Mouse (Mus musculus) ES-E14 (cell line): ENCODE results near the gene Ppard. TPM values are rescaled to one million over a fixed set of nuclear protein-coding genes. Genes with fewer than 3 reads are reported as not detected.

Experiments
- DNase-seq: peaks from one replicate; pipeline ENCODE4 v3.0.0-alpha.2; 2013; ENCODE audit warnings: low read depth, low spot score
- H3K27ac ChIP-seq: 2 replicates; pipeline ENCODE4 v1.5.1; 2012; ENCODE audit warnings: low read depth, mild to moderate bottlenecking, low read length, moderate library complexity, mixed read lengths; ENCODE audit not compliant: poor library complexity, insufficient read depth, severe bottlenecking
- H3K36me3 ChIP-seq: 2 replicates; pipeline ENCODE4 v1.6.1; 2012; ENCODE audit warnings: mild to moderate bottlenecking, low read length, moderate library complexity, mixed read lengths; ENCODE audit not compliant: control insufficient read depth, poor library complexity, insufficient read depth, severe bottlenecking
- H3K4me1 ChIP-seq, 2 experiments: fragments of 150-350 bp in 1 of 2; sonication (generic) in 1 of 2; 2 replicates each; pipeline ENCODE4 v1.6.1; 2012; ENCODE audit warnings: low read length in 2 of 2, mild to moderate bottlenecking in 1 of 2, mixed read lengths in 1 of 2; ENCODE audit not compliant: control insufficient read depth in 2 of 2, insufficient read depth in 2 of 2, poor library complexity in 1 of 2
- H3K4me3 ChIP-seq, 2 experiments: fragments of 150-350 bp in 1 of 2; sonication (generic) in 1 of 2; 2 replicates each; pipeline ENCODE4 v1.5.1; 2012; ENCODE audit warnings: low read length in 2 of 2, low read depth in 1 of 2, mild to moderate bottlenecking in 1 of 2, mixed read lengths in 1 of 2; ENCODE audit not compliant: insufficient read depth in 1 of 2, poor library complexity in 1 of 2, severe bottlenecking in 1 of 2
- H3K9ac ChIP-seq: 2 replicates; pipeline ENCODE4 v1.6.1; 2012; ENCODE audit warnings: low read depth, mild to moderate bottlenecking, low read length, mixed read lengths; ENCODE audit not compliant: poor library complexity, insufficient read depth, severe bottlenecking
- H3K9me3 ChIP-seq: fragments of 150-350 bp; sonication (generic); 2 replicates; pipeline ENCODE4 v1.6.1; 2012; ENCODE audit warnings: low read depth, mild to moderate bottlenecking, low read length; ENCODE audit not compliant: control insufficient read depth, insufficient read depth
- CHD2 ChIP-seq: IDR thresholded peaks from 2 replicates; pipeline ENCODE4 v1.6.1; 2014; ENCODE audit warnings: mild to moderate bottlenecking, low read depth, low read length, inconsistent platforms
- HCFC1 ChIP-seq: IDR thresholded peaks from 2 replicates; pipeline ENCODE4 v1.6.1; 2012; ENCODE audit warnings: low read length, inconsistent platforms, borderline replicate concordance; ENCODE audit not compliant: insufficient read depth
- MAFK ChIP-seq: IDR thresholded peaks from 2 replicates; pipeline ENCODE4 v1.6.1; 2014; ENCODE audit warnings: mild to moderate bottlenecking, low read depth, low read length, inconsistent platforms; ENCODE audit not compliant: insufficient read depth
- ZC3H11A ChIP-seq: IDR thresholded peaks from 2 replicates; pipeline ENCODE4 v1.6.1; 2012; ENCODE audit warnings: low read depth, mild to moderate bottlenecking, inconsistent platforms, low read length, borderline replicate concordance
- ZNF384 ChIP-seq: IDR thresholded peaks from 2 replicates; pipeline ENCODE4 v1.6.1; 2012; ENCODE audit warnings: low read depth, low read length, inconsistent platforms
- in situ Hi-C, 2 experiments: fragments of 600-800 bp; cut with MboI; formaldehyde crosslinking; loops; one replicate each; pipeline ENCODE4 v1.15.1; 2025; ENCODE audit warnings: low sequenced_read_pairs in 2 of 2, inconsistent platforms in 1 of 2; ENCODE audit not compliant: unreplicated experiment in 2 of 2
- total RNA-seq: library from RNA; depleted of rRNA; stranded (reverse); fragments of 300-350 nt; gene quantifications from 2 replicates; pipeline ENCODE4 v1.2.3, GENCODE M21; 2012

Gene Ppard
- total RNA-seq, 1 experiment = 6.7 TPM

GRCm38 (mm10) chr17:28281866-28282441, 49.5 kb downstream of the Ppard start:
- TF ChIP-seq MAFK (no peak), ZNF384 (no peak), HCFC1 (no peak), ZC3H11A (no peak), CHD2 (no peak)
- DNase-seq = no peak
- H3K9me3 ChIP-seq = no peaks in the 10 kb centered on the region
- H3K36me3 ChIP-seq = no peaks in the 10 kb centered on the region
- peaks cover 3 to 34% of the 10 kb centered on the region in 2 experiments; a peak in 2 of 4 replicates for H3K4me1 ChIP-seq
- no peak overlapping the region for H3K9ac ChIP-seq
- H3K4me3 ChIP-seq = no peak overlapping the region
- no peak overlapping the region for H3K27ac ChIP-seq
- in situ Hi-C loops = no loop called here

- Histone ChIP-seq H3K4me1 (peaks cover 0 to 30% of the 10 kb centered on the region in 2 experiments; a peak in 2 of 4 replicates), H3K4me3 (no peak overlapping the region), H3K9me3 (no peaks in the 10 kb centered on the region), H3K27ac (no peak overlapping the region), H3K36me3 (no peaks in the 10 kb centered on the region), H3K9ac (no peak overlapping the region)
- no peak for TF ChIP-seq ZNF384
- no peak for TF ChIP-seq ZC3H11A
- no peak for TF ChIP-seq CHD2
- no peak for TF ChIP-seq MAFK
- no peak for TF ChIP-seq HCFC1
- DNase-seq = no peak
- in situ Hi-C loops = no loop called here
Observed at GRCm38 (mm10) chr17:28283199-28283598, 50.7 kb downstream of the Ppard start.

GRCm38 (mm10) chr17:28286133-28286532, 53.6 kb downstream of the Ppard start:
- in situ Hi-C loops = no loop called here
- Histone ChIP-seq H3K4me3 (no peak overlapping the region), H3K4me1 (peaks cover 0 to 11% of the 10 kb centered on the region in 2 experiments; a peak in 1 of 4 replicates), H3K27ac (no peak overlapping the region), H3K9ac (no peak overlapping the region), H3K9me3 (no peaks in the 10 kb centered on the region), H3K36me3 (no peaks in the 10 kb centered on the region)
- DNase-seq = no peak
- no peak for TF ChIP-seq HCFC1
- TF ChIP-seq MAFK = no peak
- TF ChIP-seq ZC3H11A = no peak
- no peak for TF ChIP-seq ZNF384
- TF ChIP-seq CHD2 = no peak

GRCm38 (mm10) chr17:28286964-28287363, 54.5 kb downstream of the Ppard start:
- Histone ChIP-seq H3K27ac (no peak overlapping the region), H3K9ac (no peak overlapping the region)
- in situ Hi-C loops = no loop called here

GRCm38 (mm10) chr17:28287578-28287977, 55.1 kb downstream of the Ppard start:
- Histone ChIP-seq H3K27ac (no peak overlapping the region), H3K36me3 (no peaks in the 10 kb centered on the region), H3K9ac (no peak overlapping the region), H3K9me3 (no peaks in the 10 kb centered on the region), H3K4me1 (peaks cover 0 to 6% of the 10 kb centered on the region in 2 experiments; a peak in 1 of 4 replicates), H3K4me3 (no peak overlapping the region)
- no peak for TF ChIP-seq CHD2
- no peak for TF ChIP-seq ZNF384
- no peak for TF ChIP-seq ZC3H11A
- no peak for TF ChIP-seq HCFC1
- no peak for TF ChIP-seq MAFK
- DNase-seq = no peak
- in situ Hi-C loops = no loop called here

More at GRCm38 (mm10) chr17:28286964-28287363, 54.5 kb downstream of the Ppard start:
- H3K4me3 ChIP-seq = no peak overlapping the region
- no peaks in the 10 kb centered on the region for H3K9me3 ChIP-seq
- no peaks in the 10 kb centered on the region for H3K36me3 ChIP-seq
- H3K4me1 ChIP-seq = peaks cover 0 to 6% of the 10 kb centered on the region in 2 experiments; a peak in 1 of 4 replicates
- TF ChIP-seq CHD2 (no peak), ZNF384 (no peak), ZC3H11A (no peak), HCFC1 (no peak), MAFK (no peak)
- no peak for DNase-seq
